Mouse (Mus musculus): ENCODE data around the gene Gpatch8.

Gpatch8 gene

GRCm38 (mm10) chr11:102495114-102495513 is 61.1 kb downstream of the Gpatch8 start:
- no peak for DNase-seq

- DNase-seq = no peak
These were observed 62.0 kb downstream of the Gpatch8 start for GRCm38 (mm10) chr11:102494063-102494650.

GRCm38 (mm10) chr11:102493241-102493640 is 63.0 kb downstream of the Gpatch8 start:
- DNase-seq = no peak

DNA sequence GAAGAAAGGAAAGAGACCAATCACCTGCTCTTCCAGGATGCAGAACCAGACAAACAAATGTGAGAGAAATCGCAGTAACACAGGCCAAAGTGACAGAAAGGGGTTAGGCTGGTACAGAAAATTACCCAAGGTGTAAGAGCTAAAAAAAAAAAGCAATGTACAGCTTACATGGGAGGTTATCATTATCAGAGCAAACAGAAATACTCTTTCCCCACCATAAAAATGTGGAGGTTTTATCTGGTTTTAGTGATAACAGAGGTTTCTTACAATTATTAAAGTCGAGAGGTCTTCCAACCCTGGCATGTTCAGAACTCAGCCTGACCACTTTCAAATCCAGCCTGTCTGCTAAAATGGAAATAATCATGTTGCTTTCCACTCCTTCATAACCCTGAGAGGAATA is 68.3 kb downstream of the Gpatch8 start:
- DNase-seq = no peak

DNA sequence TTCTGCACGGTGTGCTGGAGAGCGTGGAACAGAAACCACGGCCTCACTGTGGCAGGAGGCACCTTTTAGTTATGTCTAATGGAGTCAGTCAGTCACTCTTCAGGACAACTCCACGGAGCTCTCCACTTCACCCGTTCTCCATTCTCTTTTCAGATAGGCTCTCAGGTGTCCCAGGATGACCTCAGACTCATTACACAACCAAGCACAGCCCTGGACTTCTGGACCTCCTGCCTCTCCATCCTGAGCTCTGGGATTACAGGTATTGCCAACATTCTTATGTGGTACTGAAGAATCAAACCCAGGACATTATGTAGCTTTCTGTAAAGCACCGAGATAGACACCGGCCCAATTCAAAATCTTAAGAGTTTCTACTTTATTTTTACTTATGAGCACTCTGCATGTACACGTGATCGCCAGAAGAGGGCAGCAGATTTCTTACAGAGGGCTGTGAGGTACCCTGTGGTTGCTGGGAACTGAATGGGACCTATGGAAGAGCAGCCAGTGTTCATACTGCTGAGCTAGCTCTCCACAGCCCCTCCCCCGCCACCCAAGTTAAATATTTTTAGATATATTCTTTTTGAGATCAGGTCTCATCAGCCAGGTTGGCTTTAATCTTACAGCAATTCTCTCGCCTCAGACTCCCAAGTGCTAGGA is 69.3 kb downstream of the Gpatch8 start:
- DNase-seq = peak; percentile 43

DNA sequence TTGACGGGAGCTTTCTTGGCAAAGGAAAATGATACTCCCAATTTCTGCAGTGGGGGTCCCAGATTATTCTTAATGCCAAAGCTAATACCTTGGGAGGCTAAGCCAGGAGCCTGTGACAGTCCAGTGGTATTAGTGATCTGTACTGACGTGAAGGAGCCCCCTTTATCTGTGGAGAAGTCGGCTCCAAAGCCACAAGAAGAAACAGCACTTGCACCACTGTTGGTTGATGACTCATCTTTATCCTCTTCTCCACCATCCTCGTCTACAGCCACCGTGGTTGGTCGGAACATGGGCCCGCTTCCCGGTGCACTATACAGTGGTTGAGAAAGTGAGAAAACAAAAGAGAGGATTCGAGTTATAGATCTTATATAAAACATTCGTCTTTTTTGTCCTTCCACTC is 74.4 kb downstream of the Gpatch8 start:
- no peak for DNase-seq

- no peak for DNase-seq
These were observed 75.3 kb downstream of the Gpatch8 start for GRCm38 (mm10) chr11:102480897-102481296.

DNA sequence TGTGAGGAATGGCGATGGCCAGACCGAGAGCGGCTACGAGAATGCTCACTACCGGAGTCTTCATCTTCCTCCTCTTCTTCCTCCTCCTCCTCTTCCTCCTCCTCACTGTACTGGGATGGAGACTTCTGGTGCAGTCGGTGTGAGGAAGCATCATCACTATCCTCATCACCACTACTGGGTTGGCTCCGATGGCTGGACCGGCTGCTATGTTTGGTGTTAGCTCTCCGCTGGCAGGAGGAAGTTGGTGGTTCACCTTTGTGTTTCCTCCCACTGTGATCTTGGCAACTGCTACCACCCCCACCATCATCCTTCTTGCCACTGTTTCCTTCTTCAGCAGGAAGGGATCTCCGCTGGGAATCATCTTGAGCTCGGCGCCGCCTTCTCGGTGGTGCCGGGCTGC is 76.1 kb downstream of the Gpatch8 start:
- DNase-seq = no peak

DNA sequence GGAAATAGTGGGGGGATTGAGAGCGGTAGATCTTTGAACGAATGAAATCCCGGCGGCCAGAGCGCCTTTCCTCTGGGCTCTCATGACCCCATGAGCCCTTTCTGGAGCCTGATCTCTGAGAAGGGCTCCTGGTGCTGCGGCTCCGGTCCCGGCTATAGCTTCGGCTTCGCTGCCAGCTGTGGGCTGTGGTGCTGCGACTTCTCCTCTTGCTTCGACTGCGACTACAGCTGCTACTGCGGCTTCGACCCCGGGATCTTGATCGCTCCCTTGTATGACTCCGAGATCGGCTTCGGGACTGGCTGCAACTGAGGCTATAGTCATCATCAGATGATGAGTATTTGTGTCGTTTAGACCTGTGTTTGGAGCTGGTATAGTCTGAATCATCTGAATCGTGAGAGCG is 76.6 kb downstream of the Gpatch8 start:
- DNase-seq = no peak

DNA sequence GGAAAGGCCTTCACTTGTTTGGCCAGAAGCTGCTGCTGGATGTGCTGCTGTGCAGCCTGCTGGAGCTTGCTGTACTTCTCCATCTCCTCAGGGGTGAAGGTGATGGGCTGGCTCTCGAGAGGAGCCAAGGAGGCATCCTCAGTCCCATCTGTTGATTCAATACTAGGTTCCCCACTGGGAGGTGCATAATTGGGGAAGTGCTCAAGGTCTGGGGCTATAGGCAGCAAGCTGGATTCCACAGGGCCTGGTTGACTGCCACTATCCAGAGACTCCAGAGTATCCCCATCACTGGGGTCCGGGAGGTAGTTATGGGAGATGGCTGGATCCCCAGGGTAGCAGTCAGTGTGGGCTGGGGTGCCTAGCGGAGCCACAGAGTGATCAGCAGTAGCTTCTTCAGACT is 77.5 kb downstream of the Gpatch8 start:
- DNase-seq = no peak

DNA sequence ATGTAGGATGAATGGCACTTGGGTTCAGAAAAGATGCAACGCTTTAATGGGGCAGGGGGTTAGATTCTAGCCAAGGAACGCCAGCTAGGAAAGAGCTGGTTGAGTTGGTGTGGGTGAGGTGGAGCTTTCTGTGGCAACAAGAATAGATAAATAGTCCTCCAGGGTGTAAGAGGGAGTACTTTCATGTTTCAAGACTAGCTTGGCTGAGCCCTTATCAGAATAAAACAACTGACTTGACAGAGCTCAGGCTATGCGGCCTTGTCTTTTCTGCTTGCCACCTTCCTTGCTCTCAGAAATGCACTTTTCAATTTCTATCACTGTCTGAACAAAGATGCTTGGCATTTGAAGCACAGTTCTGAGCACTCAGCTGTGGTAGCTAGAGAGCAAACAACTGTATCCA is 81.2 kb downstream of the Gpatch8 start:
- no peak for DNase-seq

GRCm38 (mm10) chr11:102469648-102470357 is 86.4 kb downstream of the Gpatch8 start, which contains the start of gene Itga2b:
Gene Itga2b, minus strand, starts transcription at chr11:102470122.
- DNase-seq = no peak

DNA sequence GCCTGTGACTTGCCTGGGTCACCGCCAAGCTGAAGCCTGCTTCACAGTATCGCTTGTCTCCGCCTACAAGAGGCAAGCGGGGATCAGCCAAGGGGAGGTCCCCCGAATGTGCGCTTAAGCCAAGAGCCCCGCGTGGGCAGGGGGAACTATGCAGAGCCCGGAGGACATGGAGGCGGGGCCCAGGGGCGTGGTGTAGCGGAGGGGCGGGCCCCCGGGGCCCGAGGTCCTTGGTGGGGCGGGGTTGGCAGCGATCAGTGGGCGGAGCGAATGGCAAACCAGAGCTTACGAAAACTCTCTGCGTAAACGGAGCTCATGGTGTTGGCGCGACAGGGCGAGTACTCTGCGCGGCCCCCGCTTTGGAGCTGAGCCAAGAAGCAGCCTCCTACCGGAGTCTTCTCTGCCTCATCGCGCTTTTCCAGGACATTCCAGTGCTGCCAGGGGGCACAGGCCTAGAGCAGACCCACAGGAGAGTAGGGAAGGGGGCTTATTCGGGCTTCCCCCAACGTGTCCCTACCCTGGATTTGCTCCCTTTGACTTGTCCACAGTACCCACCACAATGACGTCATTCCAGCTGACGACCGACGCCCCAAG is 89.1 kb downstream of the Gpatch8 start:
- peak; percentile 96 for DNase-seq

DNA sequence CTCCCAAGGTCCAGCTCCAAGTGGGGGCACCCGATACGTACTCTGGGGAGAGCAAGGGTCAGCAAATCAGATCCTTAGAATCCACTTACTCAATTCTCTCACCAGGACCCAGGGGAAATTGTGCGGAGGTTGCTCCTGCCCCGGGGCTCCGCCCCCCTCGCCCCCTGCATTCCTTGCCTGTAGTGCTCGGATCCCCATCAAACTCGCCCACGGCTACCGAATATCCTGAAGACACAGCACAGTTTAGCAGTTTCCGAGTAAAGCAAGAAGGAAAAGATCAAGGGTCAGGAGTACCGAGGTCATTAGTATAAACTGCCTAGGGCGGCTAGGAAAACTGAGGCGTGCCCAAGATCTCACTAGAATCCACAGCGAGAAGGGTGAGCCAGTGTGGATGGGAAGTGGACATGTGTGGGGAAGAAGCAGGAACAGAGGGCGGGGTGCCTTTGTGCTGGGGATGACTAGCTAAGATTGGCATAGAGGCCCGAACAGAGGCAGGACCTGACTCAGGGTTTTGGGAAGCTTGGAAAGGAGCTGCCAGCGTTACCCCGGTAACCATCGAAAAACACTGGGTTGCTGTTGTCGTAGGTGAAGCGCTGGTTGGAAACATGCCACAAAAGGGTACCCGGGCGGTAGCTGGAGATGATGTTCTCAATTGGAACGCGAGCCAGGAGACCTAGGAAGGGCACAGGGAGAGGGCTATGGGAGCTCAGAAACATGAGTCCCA is 90.3 kb downstream of the Gpatch8 start:
- DNase-seq = peak; percentile 53

GRCm38 (mm10) chr11:102464901-102465300 is 91.3 kb downstream of the Gpatch8 start:
- no peak for DNase-seq

- peak; percentile 71 for DNase-seq
These were observed 94.4 kb downstream of the Gpatch8 start for GRCm38 (mm10) chr11:102461764-102462163.

GRCm38 (mm10) chr11:102460541-102460940 is 95.7 kb downstream of the Gpatch8 start:
- DNase-seq = no peak

- DNase-seq = peak; percentile 85
These were observed 100.3 kb downstream of the Gpatch8 start for GRCm38 (mm10) chr11:102455740-102456396.

DNA sequence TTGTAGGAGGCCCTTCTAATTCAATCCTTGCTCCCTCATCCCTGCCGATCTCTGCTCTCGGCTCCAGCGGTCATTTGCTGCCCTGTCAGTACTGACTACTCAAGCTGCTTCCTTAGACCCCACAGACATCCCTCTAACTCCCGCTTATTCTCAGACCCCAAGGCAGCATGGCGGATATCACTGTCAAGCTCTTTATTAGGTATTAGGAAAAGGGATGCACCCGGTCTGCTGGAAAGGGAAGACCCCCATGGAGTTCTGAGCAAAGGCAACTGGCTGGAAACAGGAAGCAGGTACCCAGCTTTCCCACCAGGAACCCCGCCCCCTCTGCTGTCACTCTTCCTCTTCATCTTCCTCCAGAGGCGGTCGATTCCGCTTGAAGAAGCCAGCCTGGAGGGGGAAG is 103.1 kb downstream of the Gpatch8 start:
- no peak for DNase-seq

DNA sequence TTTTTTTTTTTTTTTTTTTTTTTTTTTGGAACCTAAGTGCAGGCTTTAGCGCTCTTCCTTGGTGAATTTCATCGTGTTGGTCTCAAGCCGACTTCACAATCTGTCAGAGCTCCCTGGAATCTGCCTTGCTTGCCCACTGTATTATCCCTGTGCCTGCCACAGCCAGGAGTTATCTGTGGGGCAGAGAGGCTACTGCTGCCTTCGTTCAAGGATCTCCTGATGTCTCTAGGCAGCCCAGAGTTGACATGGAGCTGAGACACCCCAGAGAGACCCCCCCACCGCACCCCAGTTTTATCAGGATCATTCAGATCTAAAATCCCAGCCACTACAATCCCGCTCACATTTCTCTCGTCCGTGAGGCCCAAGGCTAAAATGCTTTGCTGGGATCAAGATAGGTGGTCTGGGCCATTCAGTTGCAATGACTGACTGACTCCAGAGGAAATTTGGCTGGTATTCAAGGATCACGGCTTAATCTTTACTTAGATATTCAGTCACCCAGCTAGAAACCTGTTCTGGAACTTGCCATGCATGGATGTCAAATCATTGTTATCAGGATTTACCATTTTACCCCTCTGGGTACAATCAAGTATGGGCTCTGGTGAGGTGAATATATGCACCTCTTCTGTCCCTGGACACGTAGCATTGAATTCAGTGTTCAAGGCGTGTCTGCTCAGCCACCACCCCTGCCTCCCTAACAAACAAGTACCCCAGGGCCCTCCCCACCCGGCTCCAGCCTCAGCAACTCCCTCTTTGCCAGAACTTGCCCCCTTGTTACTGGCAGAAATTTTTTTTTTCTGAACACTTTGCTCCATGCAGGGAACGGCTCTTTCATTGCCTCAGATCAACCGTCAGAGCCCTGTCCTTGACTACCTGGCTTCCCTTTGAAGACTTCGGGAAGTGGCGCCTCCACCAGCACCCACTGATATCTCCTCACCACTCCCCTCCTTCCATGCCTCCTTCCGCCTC is 106.9 kb downstream of the Gpatch8 start:
- no peak for DNase-seq

DNA sequence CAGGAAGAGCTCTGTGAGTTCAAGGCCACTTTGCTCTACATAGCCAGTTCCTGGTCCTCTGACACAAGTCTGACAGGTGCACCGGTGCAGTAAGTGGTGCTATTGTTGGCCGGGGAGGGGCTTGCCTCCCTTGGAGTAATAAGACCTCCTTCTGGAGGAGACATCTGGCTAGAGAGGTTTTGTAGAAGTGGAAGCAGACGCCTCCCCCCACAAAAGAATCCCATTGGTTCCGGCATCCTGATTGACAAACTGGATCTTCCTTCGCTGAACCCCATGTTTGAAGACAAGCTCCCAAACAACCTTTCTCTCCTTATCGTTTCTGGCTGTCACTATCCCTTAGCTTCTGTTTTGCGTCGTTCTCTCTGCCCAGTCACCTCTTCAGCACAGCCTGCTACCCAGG is 107.9 kb downstream of the Gpatch8 start:
- no peak for DNase-seq

All from kidney, adult 11 months (tissue).